In genomic region chr1:87947681-87948091, GRCm38 (mm10) we compare ENCODE assay signal across 15 mouse cellular contexts.
DNase-seq lines count a peak whose midpoint lies in the region; ATAC-seq lines count a peak whose summit lies in the region.
"Had no signal": no experiment of that assay in that cellular context is flagged by ENCODE, and none has a peak within 500 bp of the region (broad histone marks: within the 10 kb centered on the region; RNA-seq: fewer than 3 reads in every experiment).

No protein-coding gene starts in this region.

- peaks cover 98% of the 10 kb centered on the region for H3K36me3 ChIP-seq in megakaryocyte, embryonic 14.5 days (replicated peaks; ENCODE audit: low read length)

- no peak for ATAC-seq in megakaryocyte, adult 5-6 weeks (ENCODE audit: poor library complexity, severe bottlenecking)
- ATAC-seq: midbrain, embryonic 16.5 days had no signal

- H3K27me3 ChIP-seq in megakaryocyte, embryonic 14.5 days (replicated peaks) = no peaks in the 10 kb centered on the region
- H3K27me3 ChIP-seq: embryonic facial prominence, embryonic 13.5 days; neural tube, embryonic 13.5 days had no signal

- H3K9me3 ChIP-seq in megakaryocyte, embryonic 14.5 days = no peaks in the 10 kb centered on the region
- H3K9me3 ChIP-seq: embryonic facial prominence, embryonic 13.5 days; forebrain, embryonic 10.5 days; neural tube, embryonic 13.5 days had no signal

- peak; percentile 93 for DNase-seq in heart, adult 11 months
- no peak for DNase-seq in heart, adult 8-10 months (ENCODE audit: low spot score)
- peak; percentile 16 for DNase-seq in heart, postnatal 4 days
- DNase-seq in frontal cortex, postnatal 10 days (ENCODE audit: low spot score in 2 of 2) = no peak
- DNase-seq in layer of hippocampus, adult 8-10 months (ENCODE audit: low spot score in 2 of 2) = no peak
- no peak for DNase-seq in retina, embryonic 14.5 days (ENCODE audit: low spot score)
- DNase-seq: adrenal gland, postnatal 25 days; thymus, adult 18-20 months had no signal

- H3K4me1 ChIP-seq in megakaryocyte, embryonic 14.5 days = peaks cover 98% of the 10 kb centered on the region
- H3K4me1 ChIP-seq: embryonic facial prominence, embryonic 13.5 days; forebrain, embryonic 10.5 days; neural tube, embryonic 13.5 days had no signal

- H3K4me3 ChIP-seq in megakaryocyte, embryonic 14.5 days (replicated peaks) = peak overlapping the region; percentile 78
- H3K4me3 ChIP-seq: embryonic facial prominence, embryonic 13.5 days; forebrain, embryonic 10.5 days; heart, adult 2 months; neural tube, embryonic 13.5 days had no signal

Comparison
In these comparisons a context has a peak if more than half of its experiments do, and no peak if none do; other contexts are left out.
1. DNase-seq: peak in heart, adult 11 months (single experiment) and heart, postnatal 4 days (single experiment); none in heart, adult 8-10 months (single experiment), frontal cortex, postnatal 10 days (0 of 2), layer of hippocampus, adult 8-10 months (0 of 2) and retina, embryonic 14.5 days (single experiment).